Mouse (Mus musculus) limb, embryonic 13.5 days (tissue): ENCODE measurements at regions not wholly inside any gene's neighbourhood (a gene's known extent, or its start where the extent isn't known, plus 50 kb on each side); places are given as distances from the start of the nearest gene placed in this dataset.

Experiments
- ATAC-seq: fragments of 200-750 bp; cut with Nextera tagmentation; 2 replicates; pipeline ENCODE4 v1.8.0; 2017; ENCODE audit warnings: low read depth, moderate number of reproducible peaks, moderate TSS enrichment; ENCODE audit not compliant: low FRiP score
- H3K27ac ChIP-seq: fragments of 300-500 bp; sonication (generic); 2 replicates; pipeline ENCODE4 v1.5.1; 2015; ENCODE audit warnings: inconsistent platforms, mild to moderate bottlenecking, moderate library complexity
- H3K27me3 ChIP-seq: fragments of 300-500 bp; sonication (generic); 2 replicates; pipeline ENCODE4 v1.6.1; 2015; ENCODE audit warnings: mild to moderate bottlenecking, inconsistent platforms
- H3K36me3 ChIP-seq: fragments of 300-500 bp; sonication (generic); 2 replicates; pipeline ENCODE4 v1.6.1; 2015; ENCODE audit warnings: inconsistent platforms, mild to moderate bottlenecking, moderate library complexity
- H3K4me1 ChIP-seq: fragments of 300-500 bp; sonication (generic); 2 replicates; pipeline ENCODE4 v1.6.1; 2015; ENCODE audit warnings: inconsistent platforms
- H3K4me2 ChIP-seq: fragments of 300-500 bp; sonication (generic); replicated peaks from 2 replicates; pipeline ENCODE4 v1.6.1; 2015; ENCODE audit warnings: inconsistent platforms, mild to moderate bottlenecking, moderate library complexity
- H3K4me3 ChIP-seq: fragments of 300-500 bp; sonication (generic); 2 replicates; pipeline ENCODE4 v1.5.1; 2015; ENCODE audit warnings: moderate library complexity, mild to moderate bottlenecking, inconsistent platforms
- H3K9ac ChIP-seq: fragments of 300-500 bp; sonication (generic); 2 replicates; pipeline ENCODE4 v1.6.1; 2015; ENCODE audit warnings: mild to moderate bottlenecking, inconsistent platforms
- H3K9me3 ChIP-seq: fragments of 300-500 bp; sonication (generic); 2 replicates; pipeline ENCODE4 v1.6.1; 2016; ENCODE audit warnings: inconsistent platforms
- WGBS: fragments of 180-500 bp; shearing (Covaris S2); methylation state at CpG from one replicate; pipeline ENCODE4 v1.1.7; 2015; 5-methylcytosine and 5-hydroxymethylcytosine counted together

DNA sequence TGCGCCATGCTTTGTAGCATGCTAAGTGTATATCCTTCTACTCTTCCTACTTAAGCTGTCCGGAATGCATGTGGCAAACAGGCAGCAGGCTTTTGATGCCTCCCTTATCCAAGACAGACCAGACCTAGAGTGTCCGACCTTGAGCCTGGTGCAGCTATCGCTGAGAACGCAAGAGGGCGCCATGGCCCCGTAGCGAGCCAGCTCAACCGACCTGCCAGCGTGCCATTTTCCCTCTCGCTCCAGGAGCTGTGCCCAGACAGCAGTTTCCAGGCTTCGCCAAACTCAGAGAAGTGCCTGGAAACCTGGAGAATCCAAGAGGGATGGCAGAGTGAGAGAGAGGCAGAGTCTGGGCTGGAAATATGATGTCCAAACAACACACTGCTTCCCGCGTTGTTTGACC is 155.8 kb upstream of the Gm12830 start:
- ATAC-seq = peak; percentile 82
- 2% methylated on average over 14 of the region's 14 CpGs for WGBS
- Histone ChIP-seq H3K4me2 (peak overlapping the region; percentile 58), H3K9me3 (no peaks in the 10 kb centered on the region), H3K4me3 (peak overlapping the region; percentile 29), H3K27ac (no peak overlapping the region), H3K4me1 (peaks cover 22% of the 10 kb centered on the region), H3K36me3 (no peaks in the 10 kb centered on the region), H3K9ac (no peak overlapping the region), H3K27me3 (peaks cover 95% of the 10 kb centered on the region)

DNA sequence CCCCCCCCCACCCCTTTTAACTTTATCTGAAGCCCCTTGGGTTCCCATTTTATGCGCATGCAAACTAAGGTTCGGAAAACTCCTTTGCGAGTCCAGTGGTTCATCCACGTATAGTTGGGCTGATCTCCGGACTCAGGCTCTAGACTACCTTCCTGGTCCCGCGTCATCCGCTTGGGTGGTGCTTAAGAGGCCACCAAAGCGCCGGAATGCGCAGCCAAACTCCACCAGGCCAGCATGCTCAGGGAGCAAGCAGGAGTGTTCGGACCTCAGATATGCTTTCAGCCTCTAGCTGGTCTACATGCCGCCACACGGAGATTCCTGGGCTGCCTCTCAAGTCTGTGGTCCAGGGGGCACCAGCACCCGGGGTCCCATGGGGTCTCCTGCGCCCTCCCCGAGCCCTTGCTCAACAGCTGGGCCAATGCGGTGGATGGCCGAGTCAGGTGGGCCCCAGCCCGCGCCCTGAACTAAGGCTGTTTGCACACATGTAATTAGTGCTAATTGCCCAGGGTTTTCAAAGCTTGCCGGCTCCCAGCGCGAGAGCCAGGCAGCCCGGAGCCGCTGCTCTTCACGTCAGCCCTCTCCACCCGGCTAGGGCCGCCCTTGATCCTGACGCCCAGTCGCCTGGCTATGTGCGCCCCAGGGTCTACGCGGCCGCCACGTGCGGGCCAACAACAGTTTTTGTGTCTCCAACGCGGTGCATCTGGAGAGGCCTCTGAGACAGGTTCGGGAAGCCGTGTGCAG is 155.1 kb upstream of the Gm12830 start:
- H3K4me2 ChIP-seq = peak overlapping the region; percentile 58
- no peaks in the 10 kb centered on the region for H3K9me3 ChIP-seq
- H3K27me3 ChIP-seq = peaks cover 95% of the 10 kb centered on the region
- peak overlapping the region; percentile 43; the same call in 1 of the 2 replicates for H3K9ac ChIP-seq
- H3K36me3 ChIP-seq = no peaks in the 10 kb centered on the region
- peaks cover 22% of the 10 kb centered on the region for H3K4me1 ChIP-seq
- no peak overlapping the region for H3K27ac ChIP-seq
- peak overlapping the region; percentile 29 for H3K4me3 ChIP-seq
- 4% methylated on average over 41 of the region's 41 CpGs for WGBS
- peak; percentile 41 for ATAC-seq

DNA sequence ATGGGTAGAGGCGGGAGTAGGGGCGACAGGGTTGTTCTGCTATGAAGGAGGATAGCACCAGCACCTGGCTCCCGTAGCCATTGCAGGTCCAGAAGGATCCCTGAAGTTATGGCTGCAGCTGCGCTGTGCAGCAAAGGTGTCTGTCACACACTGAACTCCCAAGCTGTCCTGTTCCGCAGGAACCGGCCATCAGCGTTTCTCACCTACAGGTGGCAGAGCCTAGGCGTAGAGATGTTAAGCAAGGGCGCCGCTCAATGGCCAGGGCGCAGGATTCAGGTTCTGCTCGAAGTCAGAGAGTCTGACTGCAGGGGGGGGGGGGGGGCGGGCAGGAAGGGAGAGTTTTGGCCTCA is 154.6 kb upstream of the Gm12830 start:
- Histone ChIP-seq H3K36me3 (no peaks in the 10 kb centered on the region), H3K27ac (no peak overlapping the region), H3K4me3 (peak overlapping the region; percentile 29), H3K4me2 (peak overlapping the region; percentile 58), H3K9ac (no peak overlapping the region), H3K9me3 (no peaks in the 10 kb centered on the region), H3K4me1 (peaks cover 22% of the 10 kb centered on the region), H3K27me3 (peaks cover 96% of the 10 kb centered on the region)
- ATAC-seq = peak; percentile 15; the same call in 1 of the 2 replicates
- WGBS = 4% methylated on average over 10 of the region's 13 CpGs

DNA sequence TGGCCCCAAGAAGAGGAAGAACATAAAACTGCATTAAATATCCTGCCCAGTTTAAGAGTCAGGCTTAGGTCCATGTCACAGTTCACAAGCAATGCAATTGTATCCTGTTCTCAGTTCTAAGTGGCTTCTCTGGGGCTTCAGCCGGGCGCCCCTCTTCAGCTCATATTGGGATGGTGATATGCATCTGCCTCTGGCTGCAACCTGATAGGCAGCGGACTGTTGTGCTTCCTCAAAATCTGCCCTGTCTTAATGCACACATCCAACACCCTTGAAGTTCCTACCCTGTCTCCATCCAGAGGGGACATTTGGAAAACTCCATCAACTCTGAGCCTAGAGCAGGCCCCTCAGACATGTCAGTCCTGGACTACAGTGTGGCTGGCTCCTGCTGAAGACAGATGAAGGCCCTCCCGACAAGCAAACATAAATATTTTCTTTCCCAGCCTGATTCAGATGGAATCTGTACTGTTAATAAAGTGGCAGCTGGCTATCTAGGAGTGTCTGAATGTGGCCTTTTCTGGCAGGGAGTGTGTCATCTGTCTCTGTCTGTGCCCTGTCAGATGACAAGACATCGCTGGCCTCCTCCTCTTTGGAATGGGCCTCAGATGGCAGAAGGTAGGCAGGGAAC is 149.3 kb upstream of the Gm12830 start:
- Histone ChIP-seq H3K4me1 (peaks cover 14% of the 10 kb centered on the region), H3K36me3 (no peaks in the 10 kb centered on the region), H3K9me3 (no peaks in the 10 kb centered on the region), H3K27me3 (peaks cover 89% of the 10 kb centered on the region), H3K4me2 (no peak overlapping the region), H3K9ac (no peak overlapping the region), H3K4me3 (no peak overlapping the region), H3K27ac (no peak overlapping the region)
- no peak for ATAC-seq
- 66% methylated on average over 5 of the region's 5 CpGs for WGBS

DNA sequence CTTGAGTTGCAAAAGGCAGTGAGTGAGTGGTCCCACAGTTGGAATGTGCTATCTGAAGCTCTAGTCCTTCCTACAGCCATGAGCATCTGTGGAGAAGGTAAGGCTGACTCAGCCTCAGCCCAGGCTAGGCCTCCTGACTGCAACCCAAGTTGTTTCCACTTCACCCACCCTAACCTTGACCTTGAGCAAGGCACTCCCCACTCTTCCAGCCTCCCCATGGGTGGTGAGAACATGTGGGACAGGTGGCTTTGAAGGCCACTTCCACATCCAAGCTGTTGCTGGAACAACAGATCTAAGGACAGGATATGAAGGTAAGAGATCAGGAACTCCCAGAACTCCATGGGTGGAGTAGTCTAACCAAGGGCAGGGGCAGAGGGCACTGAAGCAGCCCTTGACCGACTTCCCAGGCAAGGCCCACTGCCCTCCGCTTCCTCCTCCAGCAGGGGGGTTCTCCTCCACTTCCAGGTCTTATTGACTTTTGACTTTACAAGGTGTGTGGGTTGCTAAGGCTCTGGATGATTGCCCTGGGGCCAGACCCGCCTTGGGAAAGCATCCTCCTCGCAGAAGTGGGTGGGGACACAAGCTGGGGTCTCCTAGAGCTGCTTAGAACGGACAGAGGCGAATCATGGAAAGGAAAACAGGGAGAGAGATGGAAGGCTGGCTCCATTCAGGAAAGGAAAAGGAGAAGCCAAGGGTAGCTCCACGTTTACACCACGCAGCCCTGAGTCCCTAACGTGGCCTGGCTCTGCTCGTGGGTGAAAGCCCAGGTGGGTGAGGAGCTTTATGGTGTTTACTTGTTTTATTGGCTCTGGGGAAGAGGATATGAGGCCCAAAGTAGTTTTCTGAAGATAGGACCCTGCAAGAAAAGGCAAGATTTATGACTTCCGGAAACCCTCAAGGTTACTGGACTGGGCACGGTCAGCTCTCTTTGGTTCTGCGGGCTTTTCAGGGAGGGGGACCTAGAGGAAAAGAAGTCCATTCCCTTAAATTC is 144.3 kb upstream of the Gm12830 start:
- Histone ChIP-seq H3K9ac (no peak overlapping the region), H3K4me2 (no peak overlapping the region), H3K27ac (no peak overlapping the region), H3K9me3 (no peaks in the 10 kb centered on the region), H3K4me3 (no peak overlapping the region), H3K36me3 (no peaks in the 10 kb centered on the region), H3K27me3 (peaks cover 71% of the 10 kb centered on the region), H3K4me1 (peaks cover 46% of the 10 kb centered on the region)
- WGBS = 45% methylated on average over 13 of the region's 13 CpGs
- no peak for ATAC-seq

DNA sequence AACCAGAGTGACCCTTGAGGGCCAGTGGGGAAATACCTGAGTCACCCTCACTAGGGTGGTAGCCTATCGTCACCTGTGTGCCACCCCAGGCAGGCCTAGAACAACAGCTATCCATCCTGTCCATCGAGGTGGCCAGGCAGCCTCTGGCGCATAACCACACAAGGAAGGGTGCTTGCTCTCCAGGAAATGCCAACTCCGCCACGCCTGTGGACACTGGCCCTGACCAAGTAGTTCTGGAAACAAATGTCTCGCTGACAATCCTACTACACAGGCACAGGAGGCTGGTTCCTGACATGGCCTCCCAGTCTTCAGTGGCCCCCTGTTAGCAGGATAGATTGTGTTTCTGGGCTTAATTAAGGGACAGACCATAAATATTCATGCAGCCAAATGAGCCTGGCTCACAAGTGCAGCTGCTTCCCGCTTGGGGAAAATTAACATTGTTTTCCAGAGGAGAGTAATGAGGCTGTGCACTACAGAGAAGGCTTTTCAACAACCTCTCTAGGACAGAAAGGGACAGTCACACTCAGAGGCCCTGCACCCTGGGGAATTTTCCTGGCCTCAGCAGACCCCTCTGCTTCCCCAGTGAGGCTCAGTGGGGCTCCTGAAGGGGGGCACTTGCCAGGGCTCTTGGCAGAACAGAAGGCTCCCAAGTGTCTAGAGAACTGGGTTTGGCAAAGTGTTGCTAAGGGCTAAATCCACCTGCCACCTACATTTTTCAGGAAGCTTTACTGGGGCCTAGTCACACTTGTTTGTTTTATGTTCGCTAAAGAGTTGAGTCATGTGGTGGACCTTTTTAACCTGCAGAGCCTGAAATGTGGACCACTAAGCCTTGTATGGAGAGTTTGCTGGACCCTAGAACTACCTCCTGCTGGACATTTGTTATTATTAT is 143.2 kb upstream of the Gm12830 start:
- H3K4me2 ChIP-seq = no peak overlapping the region; the same call in 1 of the 2 replicates
- no peak overlapping the region; the same call in 1 of the 2 replicates for H3K9ac ChIP-seq
- H3K27me3 ChIP-seq = peaks cover 70% of the 10 kb centered on the region
- H3K36me3 ChIP-seq = no peaks in the 10 kb centered on the region
- no peak overlapping the region for H3K4me3 ChIP-seq
- no peak overlapping the region for H3K27ac ChIP-seq
- peak; percentile 20; the same call in 1 of the 2 replicates for ATAC-seq
- no peaks in the 10 kb centered on the region for H3K9me3 ChIP-seq
- 44% methylated on average over 8 of the region's 8 CpGs for WGBS
- peaks cover 41% of the 10 kb centered on the region for H3K4me1 ChIP-seq

DNA sequence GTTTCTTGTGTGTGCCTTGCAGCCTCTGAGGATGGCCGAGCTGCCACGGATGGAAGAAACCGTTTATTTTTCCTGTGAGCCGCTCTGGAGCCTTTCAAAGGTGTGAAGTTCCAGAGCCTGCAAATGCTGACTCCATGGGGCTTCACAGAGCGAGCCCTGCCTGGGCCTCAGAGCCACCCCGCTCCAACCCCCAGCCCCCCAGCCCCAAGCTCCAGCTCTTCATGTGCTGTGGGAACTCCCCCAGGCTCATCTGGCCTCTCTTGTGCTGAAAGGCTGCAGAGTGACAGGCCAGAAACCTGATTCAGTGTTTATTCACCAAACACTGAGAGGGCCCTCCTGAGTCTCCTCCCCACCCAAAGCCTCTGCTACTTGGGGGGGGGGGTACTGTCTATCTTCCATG is 141.2 kb upstream of the Gm12830 start:
- WGBS = 16% methylated on average over 6 of the region's 6 CpGs
- H3K27me3 ChIP-seq = peaks cover 66% of the 10 kb centered on the region

DNA sequence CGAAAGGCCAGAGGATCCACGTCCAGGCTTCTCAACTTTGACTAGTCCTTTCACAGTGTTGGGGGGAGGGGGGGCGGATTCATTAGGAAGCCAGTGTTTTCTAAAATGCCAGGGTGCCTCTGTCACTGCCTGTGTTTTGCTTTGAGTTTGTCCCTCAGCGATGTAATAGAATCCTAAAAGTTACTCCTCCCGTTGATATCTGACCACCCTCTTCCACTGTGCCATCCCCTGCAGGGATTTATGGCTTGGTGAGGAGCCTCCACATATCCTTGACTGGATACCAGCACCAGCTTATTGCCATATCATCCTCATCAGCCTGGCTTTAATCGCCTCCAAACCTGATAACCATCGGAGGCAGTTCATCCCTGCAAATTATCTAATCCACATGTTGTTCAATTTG is 138.6 kb upstream of the Gm12830 start:
- WGBS = 49% methylated on average over 7 of the region's 7 CpGs
- no peak for ATAC-seq

More for the DNA sequence above, 141.2 kb upstream of the Gm12830 start:
- peaks cover 50% of the 10 kb centered on the region for H3K4me1 ChIP-seq
- H3K9me3 ChIP-seq = no peaks in the 10 kb centered on the region
- H3K4me2 ChIP-seq = 0 out of 2 replicates have a peak overlapping the region, but pooled peaks have one; percentile 14
- no peak overlapping the region for H3K4me3 ChIP-seq
- no peak overlapping the region for H3K9ac ChIP-seq
- no peaks in the 10 kb centered on the region for H3K36me3 ChIP-seq
- ATAC-seq = peak; percentile 73
- peak overlapping the region; percentile 44; the same call in 1 of the 2 replicates for H3K27ac ChIP-seq

DNA sequence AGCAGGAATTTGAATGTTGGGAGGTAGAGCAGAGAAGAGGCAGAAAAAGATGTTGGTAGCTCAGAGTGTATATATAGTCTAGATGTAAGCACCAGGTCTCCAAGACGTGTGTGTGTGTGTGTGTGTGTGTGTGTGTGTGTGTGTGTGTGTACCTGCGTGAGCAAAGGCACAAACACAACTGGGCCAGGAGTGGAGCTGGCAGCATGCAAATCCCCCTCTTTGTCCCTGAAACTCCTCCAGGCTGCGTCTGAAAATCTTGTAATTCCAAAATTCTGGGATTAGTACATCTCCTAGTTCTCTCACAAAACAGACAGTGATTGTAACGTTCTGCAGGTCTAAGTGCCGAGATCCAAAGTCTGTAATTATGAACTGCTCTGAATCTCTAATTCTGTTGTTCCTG is 137.8 kb upstream of the Gm12830 start:
- H3K9me3 ChIP-seq = no peaks in the 10 kb centered on the region
- no peak overlapping the region for H3K4me3 ChIP-seq
- H3K36me3 ChIP-seq = no peaks in the 10 kb centered on the region
- H3K27me3 ChIP-seq = peaks cover 54% of the 10 kb centered on the region
- H3K9ac ChIP-seq = no peak overlapping the region
- ATAC-seq = no peak
- H3K27ac ChIP-seq = no peak overlapping the region
- no peak overlapping the region for H3K4me2 ChIP-seq
- WGBS = 56% methylated on average over 5 of the region's 5 CpGs
- peaks cover 62% of the 10 kb centered on the region for H3K4me1 ChIP-seq

More for the DNA sequence above, 138.6 kb upstream of the Gm12830 start:
- peaks cover 62% of the 10 kb centered on the region for H3K4me1 ChIP-seq
- no peaks in the 10 kb centered on the region for H3K36me3 ChIP-seq
- H3K27me3 ChIP-seq = peaks cover 60% of the 10 kb centered on the region
- no peaks in the 10 kb centered on the region for H3K9me3 ChIP-seq
- H3K27ac ChIP-seq = no peak overlapping the region
- no peak overlapping the region for H3K9ac ChIP-seq
- no peak overlapping the region for H3K4me3 ChIP-seq
- H3K4me2 ChIP-seq = no peak overlapping the region

DNA sequence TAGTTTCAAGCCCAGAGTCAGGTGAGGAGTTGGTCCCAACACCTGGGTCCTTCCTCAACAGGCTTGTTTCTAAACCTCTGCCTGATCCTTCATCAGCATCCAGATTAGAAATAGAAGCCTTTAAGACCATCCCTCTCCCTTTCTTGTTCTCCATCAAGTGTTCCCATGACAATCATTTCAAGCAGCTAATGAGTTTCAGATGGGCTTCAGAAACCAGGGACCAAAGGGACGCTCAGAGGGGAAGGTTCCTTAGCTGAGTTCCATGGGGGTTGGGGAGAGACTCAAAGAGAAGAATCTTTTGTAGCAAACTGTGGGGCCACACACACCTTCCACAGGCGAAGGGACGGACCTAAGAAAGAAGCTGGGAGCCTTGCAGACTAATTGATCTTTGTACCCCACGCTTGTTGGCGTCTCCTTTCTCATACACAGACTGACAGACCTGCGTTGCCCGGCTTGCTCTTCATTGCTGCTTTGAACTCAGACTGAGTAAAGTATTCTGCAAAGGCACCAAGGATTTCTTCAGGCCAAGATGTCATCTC is 136.6 kb upstream of the Gm12830 start:
- Histone ChIP-seq H3K27me3 (peaks cover 60% of the 10 kb centered on the region), H3K36me3 (no peaks in the 10 kb centered on the region), H3K4me3 (no peak overlapping the region), H3K27ac (no peak overlapping the region), H3K4me2 (no peak overlapping the region), H3K4me1 (peaks cover 61% of the 10 kb centered on the region), H3K9ac (no peak overlapping the region), H3K9me3 (no peaks in the 10 kb centered on the region)
- 47% methylated on average over 7 of the region's 7 CpGs for WGBS
- no peak for ATAC-seq

DNA sequence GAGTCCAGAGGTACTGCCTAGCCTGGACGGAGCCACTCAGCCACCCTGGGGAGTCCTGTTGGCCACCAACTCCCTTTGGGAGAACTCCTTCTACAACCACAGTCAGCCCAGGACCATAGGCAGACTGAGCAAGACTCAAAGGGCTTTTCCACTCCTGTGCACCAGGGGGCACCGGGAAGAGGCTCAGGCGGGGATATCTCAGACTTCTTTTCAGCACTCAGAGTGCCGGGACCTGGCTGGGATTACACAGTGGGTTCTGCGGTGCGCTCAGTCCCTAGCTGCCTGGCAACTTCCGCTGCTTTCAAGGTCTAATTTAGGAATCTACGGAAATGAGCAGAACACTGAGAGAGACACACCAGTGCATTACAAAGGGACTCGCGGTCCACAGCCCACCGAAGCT is 136.1 kb upstream of the Gm12830 start:
- H3K27ac ChIP-seq = no peak overlapping the region
- no peak overlapping the region for H3K9ac ChIP-seq
- WGBS = 8% methylated on average over 11 of the region's 11 CpGs
- no peaks in the 10 kb centered on the region for H3K9me3 ChIP-seq
- peak overlapping the region; percentile 53 for H3K4me2 ChIP-seq
- H3K36me3 ChIP-seq = no peaks in the 10 kb centered on the region
- H3K27me3 ChIP-seq = peaks cover 59% of the 10 kb centered on the region
- peak overlapping the region; percentile 19 for H3K4me3 ChIP-seq
- H3K4me1 ChIP-seq = peaks cover 57% of the 10 kb centered on the region
- ATAC-seq = peak; percentile 61; the same call in 1 of the 2 replicates
